Mouse (Mus musculus): ENCODE data around the gene Mdm4. TPM values are rescaled to one million over a fixed set of nuclear protein-coding genes. Genes with fewer than 3 reads are reported as not detected.
"Not testable (repeated sequence)": the region's sequence is repeated elsewhere in the genome, so short reads cannot be mapped to it uniquely, and the experiment has no call there.

The Mdm4 gene
- polyA plus RNA-seq, 1 experiment from 2014 or later: 20.7 TPM

- Histone ChIP-seq H3K27me3 (ENCODE audit: control insufficient read depth, insufficient read depth, low read length) (no peaks in the 10 kb centered on the region), H3K4me2 (ENCODE audit: low read depth, low read length) (peak overlapping the region; percentile 88), H3K36me3 (ENCODE audit: control insufficient read depth, insufficient read depth) (no peaks in the 10 kb centered on the region), H3K9ac (ENCODE audit: low read length) (peak overlapping the region; percentile 97), H3K27ac (ENCODE audit: low read length) (peak overlapping the region; percentile 89), H3K4me3 (ENCODE audit: low read length) (peak overlapping the region; percentile 79), H3K9me3 (replicated peaks; ENCODE audit: control insufficient read depth, low read length) (no peaks in the 10 kb centered on the region), H3K4me1 (ENCODE audit: control insufficient read depth, insufficient read depth, low read length) (peaks cover 31% of the 10 kb centered on the region)
- under 1% methylated on average over 66 of the region's 71 CpGs for WGBS
- ATAC-seq (replicated peaks; ENCODE audit: extremely low read depth, insufficient read depth, low FRiP score): peak; percentile 88
These were observed 15.6 kb upstream of the Mdm4 start for GRCm38 (mm10) chr1:133045861-133046440.

GRCm38 (mm10) chr1:133045011-133045860 is 14.9 kb upstream of the Mdm4 start, which contains the start of gene Pik3c2b:
Gene Pik3c2b (plus strand): TSS chr1:133045667.
- Histone ChIP-seq H3K9ac (ENCODE audit: low read length) (peak within 1 kb of the TSS; percentile 97), H3K4me3 (ENCODE audit: low read length) (peak within 1 kb of the TSS; percentile 79), H3K27me3 (ENCODE audit: control insufficient read depth, insufficient read depth, low read length) (no peaks in the 10 kb centered on the region), H3K36me3 (ENCODE audit: control insufficient read depth, insufficient read depth) (no peaks in the 10 kb centered on the region), H3K4me1 (ENCODE audit: control insufficient read depth, insufficient read depth, low read length) (peaks cover 31% of the 10 kb centered on the region), H3K9me3 (replicated peaks; ENCODE audit: control insufficient read depth, low read length) (no peaks in the 10 kb centered on the region), H3K4me2 (ENCODE audit: low read depth, low read length) (peak within 1 kb of the TSS; percentile 88), H3K27ac (ENCODE audit: low read length) (peak within 1 kb of the TSS; percentile 89)
- no peak for ATAC-seq (replicated peaks; ENCODE audit: extremely low read depth, insufficient read depth, low FRiP score)
- 5% methylated on average over 15 of the region's 15 CpGs for WGBS

- Histone ChIP-seq H3K27ac (ENCODE audit: low read length) (no peak overlapping the region), H3K9ac (ENCODE audit: low read length) (no peak overlapping the region), H3K4me2 (ENCODE audit: low read depth, low read length) (no peak overlapping the region), H3K36me3 (ENCODE audit: control insufficient read depth, insufficient read depth) (no peaks in the 10 kb centered on the region), H3K27me3 (ENCODE audit: control insufficient read depth, insufficient read depth, low read length) (no peaks in the 10 kb centered on the region), H3K4me3 (ENCODE audit: low read length) (no peak overlapping the region), H3K9me3 (replicated peaks; ENCODE audit: control insufficient read depth, low read length) (no peaks in the 10 kb centered on the region), H3K4me1 (ENCODE audit: control insufficient read depth, insufficient read depth, low read length) (no peaks in the 10 kb centered on the region)
- 25% methylated on average over 4 of the region's 4 CpGs for WGBS
- peak; percentile 84 for ATAC-seq (replicated peaks; ENCODE audit: extremely low read depth, insufficient read depth, low FRiP score)
These were observed 9.2 kb upstream of the Mdm4 start for GRCm38 (mm10) chr1:133039505-133039949.

GRCm38 (mm10) chr1:133034682-133035081 is 4.3 kb upstream of the Mdm4 start:
- not testable (repeated sequence) for H3K27me3 ChIP-seq (ENCODE audit: control insufficient read depth, insufficient read depth, low read length); H3K9me3 ChIP-seq (replicated peaks; ENCODE audit: control insufficient read depth, low read length); H3K4me1 ChIP-seq (ENCODE audit: control insufficient read depth, insufficient read depth, low read length); H3K4me2 ChIP-seq (ENCODE audit: low read depth, low read length); H3K9ac ChIP-seq (ENCODE audit: low read length); H3K4me3 ChIP-seq (ENCODE audit: low read length); ATAC-seq (replicated peaks; ENCODE audit: extremely low read depth, insufficient read depth, low FRiP score); H3K36me3 ChIP-seq (ENCODE audit: control insufficient read depth, insufficient read depth); H3K27ac ChIP-seq (ENCODE audit: low read length)
- 76% methylated on average over 7 of the region's 7 CpGs for WGBS

- H3K9me3 ChIP-seq (replicated peaks; ENCODE audit: control insufficient read depth, low read length): no peaks in the 10 kb centered on the region
- peak; percentile 46 for ATAC-seq (replicated peaks; ENCODE audit: extremely low read depth, insufficient read depth, low FRiP score)
- H3K4me3 ChIP-seq (ENCODE audit: low read length): peak overlapping the region; percentile 75
- H3K4me2 ChIP-seq (ENCODE audit: low read depth, low read length): peak overlapping the region; percentile 75
- H3K36me3 ChIP-seq (ENCODE audit: control insufficient read depth, insufficient read depth): no peaks in the 10 kb centered on the region
- H3K27ac ChIP-seq (ENCODE audit: low read length): no peak overlapping the region; the same call in 1 of the 2 replicates
- WGBS: 7% methylated on average over 11 of the region's 11 CpGs
- H3K9ac ChIP-seq (ENCODE audit: low read length): peak overlapping the region; percentile 73
- H3K27me3 ChIP-seq (ENCODE audit: control insufficient read depth, insufficient read depth, low read length): no peaks in the 10 kb centered on the region
- no peaks in the 10 kb centered on the region for H3K4me1 ChIP-seq (ENCODE audit: control insufficient read depth, insufficient read depth, low read length)
These were observed 3.7 kb upstream of the Mdm4 start for GRCm38 (mm10) chr1:133034091-133034460.

GRCm38 (mm10) chr1:133033316-133034090 is 3.1 kb upstream of the Mdm4 start:
- Histone ChIP-seq H3K36me3 (ENCODE audit: control insufficient read depth, insufficient read depth) (no peaks in the 10 kb centered on the region), H3K4me3 (ENCODE audit: low read length) (peak overlapping the region; percentile 75), H3K27me3 (ENCODE audit: control insufficient read depth, insufficient read depth, low read length) (no peaks in the 10 kb centered on the region), H3K4me1 (ENCODE audit: control insufficient read depth, insufficient read depth, low read length) (no peaks in the 10 kb centered on the region), H3K9me3 (replicated peaks; ENCODE audit: control insufficient read depth, low read length) (no peaks in the 10 kb centered on the region), H3K27ac (ENCODE audit: low read length) (peak overlapping the region; percentile 80), H3K4me2 (ENCODE audit: low read depth, low read length) (peak overlapping the region; percentile 75), H3K9ac (ENCODE audit: low read length) (peak overlapping the region; percentile 73)
- peak; percentile 86 for ATAC-seq (replicated peaks; ENCODE audit: extremely low read depth, insufficient read depth, low FRiP score)
- WGBS: under 1% methylated on average over 28 of the region's 28 CpGs

GRCm38 (mm10) chr1:133032981-133033315 is 2.6 kb upstream of the Mdm4 start:
- Histone ChIP-seq H3K4me1 (ENCODE audit: control insufficient read depth, insufficient read depth, low read length) (no peaks in the 10 kb centered on the region), H3K9ac (ENCODE audit: low read length) (peak overlapping the region; percentile 73), H3K27ac (ENCODE audit: low read length) (peak overlapping the region; percentile 80), H3K4me2 (ENCODE audit: low read depth, low read length) (peak overlapping the region; percentile 75), H3K4me3 (ENCODE audit: low read length) (peak overlapping the region; percentile 75), H3K27me3 (ENCODE audit: control insufficient read depth, insufficient read depth, low read length) (no peaks in the 10 kb centered on the region), H3K9me3 (replicated peaks; ENCODE audit: control insufficient read depth, low read length) (no peaks in the 10 kb centered on the region), H3K36me3 (ENCODE audit: control insufficient read depth, insufficient read depth) (no peaks in the 10 kb centered on the region)
- no peak for ATAC-seq (replicated peaks; ENCODE audit: extremely low read depth, insufficient read depth, low FRiP score)
- 25% methylated on average over 5 of the region's 5 CpGs for WGBS

GRCm38 (mm10) chr1:133029744-133030143 is 617 bp downstream of the Mdm4 start:
- Histone ChIP-seq H3K4me3 (ENCODE audit: low read length) (no peak overlapping the region), H3K9me3 (replicated peaks; ENCODE audit: control insufficient read depth, low read length) (no peaks in the 10 kb centered on the region), H3K27me3 (ENCODE audit: control insufficient read depth, insufficient read depth, low read length) (no peaks in the 10 kb centered on the region), H3K9ac (ENCODE audit: low read length) (no peak overlapping the region), H3K27ac (ENCODE audit: low read length) (no peak overlapping the region), H3K4me1 (ENCODE audit: control insufficient read depth, insufficient read depth, low read length) (no peaks in the 10 kb centered on the region), H3K36me3 (ENCODE audit: control insufficient read depth, insufficient read depth) (no peaks in the 10 kb centered on the region), H3K4me2 (ENCODE audit: low read depth, low read length) (no peak overlapping the region)
- WGBS: 73% methylated on average over 3 of the region's 3 CpGs
- ATAC-seq (replicated peaks; ENCODE audit: extremely low read depth, insufficient read depth, low FRiP score): no peak

Measured in heart, embryonic 16.5 days (tissue).